Mouse (Mus musculus) small intestine, adult 2 months (tissue): ENCODE measurements around the gene Ccl21b.
"Not testable (repeated sequence)": the region's sequence is repeated elsewhere in the genome, so short reads cannot be mapped to it uniquely, and the experiment has no call there.

Experiments used
- CTCF ChIP-seq: fragments of 200-500 bp; IDR thresholded peaks from 2 replicates; pipeline ENCODE4 v1.5.1; 2012; ENCODE audit warnings: low read depth, mild to moderate bottlenecking, control low read depth, inconsistent platforms, low read length, moderate library complexity, mixed read lengths; ENCODE audit not compliant: insufficient replicate concordance, insufficient read length; ENCODE audit errors: extremely low read depth
- POLR2A ChIP-seq: fragments of 200-500 bp; IDR thresholded peaks from 2 replicates; pipeline ENCODE4 v1.6.1; 2012; ENCODE audit warnings: low read depth, mild to moderate bottlenecking, control low read depth, inconsistent platforms, low read length, moderate library complexity

GRCm38 (mm10) chr4:42240339-42240738, 15.2 kb upstream of the Ccl21b start, which contains the start of gene Gm10600:
- TF ChIP-seq CTCF, POLR2A: not testable (repeated sequence)
